Mouse (Mus musculus): Measurements from ENCODE around the gene Slc1a5.

- no peak for TF ChIP-seq FLI1 (IDR thresholded peaks at IDR 0.05; ENCODE audit: low read length)
- TF ChIP-seq GATA1 (IDR thresholded peaks at IDR 0.05; ENCODE audit: borderline replicate concordance, low read length), result no peak
These were observed 64.7 kb downstream of the Slc1a5 start for GRCm38 (mm10) chr7:16845820-16846167.

Measured in megakaryocyte, embryonic 14.5 days (primary cell).